Mouse (Mus musculus) erythroblast, embryonic 14.5 days (primary cell): ENCODE data around the gene Ptprd.

ENCODE experiments used
- GATA1 ChIP-seq: IDR thresholded peaks from 2 replicates; pipeline ENCODE4 v1.6.1; 2012; ENCODE audit warnings: low read length, inconsistent platforms, mixed read lengths
- TAL1 ChIP-seq: IDR thresholded peaks from 3 replicates; pipeline ENCODE4 v1.6.1; 2012; ENCODE audit warnings: low read length, inconsistent platforms, mixed read lengths

GRCm38 (mm10) chr4:75994576-75994975, 2217.2 kb downstream of the Ptprd start:
- TF ChIP-seq GATA1 = no peak
- TF ChIP-seq TAL1 = no peak
